Mouse (Mus musculus) stomach, postnatal 0 days (tissue): Measurements from ENCODE around the gene Uhrf1.

Source experiments
- CTCF ChIP-seq: IDR thresholded peaks from 2 replicates; pipeline ENCODE4 v1.5.1; 2016; ENCODE audit warnings: antibody characterized with exemption, low read depth, mild to moderate bottlenecking, moderate library complexity
- EP300 ChIP-seq: optimal IDR thresholded peaks from 2 replicates; pipeline ENCODE3; 2016; ENCODE audit warnings: antibody characterized with exemption

DNA sequence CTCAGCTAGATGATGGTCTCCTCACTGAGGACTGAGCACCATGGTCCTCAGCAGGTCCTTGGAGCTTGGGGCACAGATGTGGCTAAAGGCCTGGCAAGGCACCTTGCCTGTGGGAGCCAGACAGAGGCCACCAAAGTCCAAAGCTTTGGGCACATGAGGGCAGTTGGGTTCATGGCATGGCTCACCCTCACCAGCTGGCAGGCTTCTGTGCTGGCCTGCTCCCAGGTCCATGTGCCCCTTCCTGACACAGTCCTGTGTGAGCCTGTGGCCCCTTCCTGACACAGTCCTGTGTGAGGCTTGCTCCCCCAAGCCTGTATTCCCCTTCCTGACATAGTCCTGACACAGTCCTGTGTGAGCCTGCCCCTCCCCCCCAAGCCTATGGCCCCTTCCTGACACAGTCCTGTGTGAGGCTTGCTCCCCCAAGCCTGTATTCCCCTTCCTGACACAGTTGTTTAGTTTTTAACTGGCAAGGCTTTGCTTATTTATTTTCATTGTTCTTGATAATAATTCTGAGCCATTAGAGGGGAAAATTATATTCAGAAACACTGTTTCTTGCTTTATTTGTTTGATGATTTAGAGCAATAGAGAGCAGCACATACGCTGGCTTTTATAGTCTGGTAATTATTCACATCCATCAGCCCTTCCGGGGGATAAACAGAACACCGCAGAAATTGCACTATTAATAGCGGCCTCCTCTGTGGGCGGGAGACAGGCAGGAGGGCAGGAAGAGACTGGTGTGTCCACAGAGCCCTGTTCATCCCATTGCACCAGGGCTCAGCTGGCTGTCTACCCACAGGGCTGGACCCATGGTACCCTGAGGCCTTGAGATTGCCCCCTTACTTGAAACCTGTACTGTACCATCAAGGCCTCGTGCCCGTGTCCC is 62.9 kb downstream of the Uhrf1 start:
- TF ChIP-seq EP300: no peak
- no peak for TF ChIP-seq CTCF
